In the genomic region with DNA sequence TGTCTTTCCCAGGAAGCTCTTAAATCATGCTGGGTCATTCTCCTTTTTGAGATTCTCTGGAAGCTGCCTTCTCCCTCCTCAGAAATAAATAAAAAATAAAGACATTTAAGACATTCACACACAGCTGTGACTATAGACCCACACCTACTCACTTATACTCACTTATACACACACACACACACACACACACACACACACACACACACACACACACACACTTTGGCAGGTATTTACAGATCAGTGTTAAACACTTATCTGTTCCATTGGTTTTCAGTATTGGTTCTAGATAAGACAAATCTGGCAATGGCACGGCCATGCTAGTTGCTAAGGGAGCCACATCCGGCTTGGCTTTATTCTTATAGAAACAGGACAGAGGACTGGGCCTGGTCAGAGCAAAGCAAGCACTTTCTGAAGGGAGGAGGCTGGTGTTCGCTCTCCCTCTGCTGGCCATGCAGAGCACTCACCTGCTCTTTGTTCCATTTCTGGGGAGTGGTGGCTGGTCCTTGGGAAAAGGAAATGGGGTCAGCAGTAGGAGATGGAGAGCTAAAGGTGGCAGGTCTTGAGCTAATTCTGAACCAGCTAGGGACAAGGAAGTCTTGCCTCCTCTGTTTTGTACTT, we compare ENCODE assay signal across 9 mouse cellular contexts.
DNase-seq lines count a peak whose midpoint lies in the region; ATAC-seq and TF ChIP-seq lines count a peak whose summit lies in the region.
"Had no signal": no experiment of that assay in that cellular context is flagged by ENCODE, and none has a peak within 500 bp of the region (broad histone marks: within the 10 kb centered on the region; RNA-seq: fewer than 3 reads in every experiment).

No protein-coding gene starts in this region.

- no peaks in the 10 kb centered on the region for H3K4me1 ChIP-seq in forebrain, embryonic 12.5 days
- no peaks in the 10 kb centered on the region for H3K4me1 ChIP-seq in intestine, postnatal 0 days (replicated peaks; ENCODE audit: control insufficient read depth, insufficient read depth, low read length)
- no peaks in the 10 kb centered on the region for H3K4me1 ChIP-seq in limb, embryonic 13.5 days
- H3K4me1 ChIP-seq: megakaryocyte, embryonic 14.5 days had no signal

- peak; percentile 6 for DNase-seq in heart, adult 9 months (ENCODE audit: low spot score in 2 of 2)
- no peak for DNase-seq in heart, postnatal 25 days (ENCODE audit: low spot score)
- DNase-seq in adrenal gland, postnatal 36 days = peak; percentile 59 to 66
- DNase-seq in neural tube, embryonic 10.5 days (ENCODE audit: extremely low spot score, low spot score) = peak; percentile 47
- no peak for DNase-seq in thymus, postnatal 10 days (ENCODE audit: low spot score in 2 of 2)

- 27% methylated on average over 3 of the region's 3 CpGs for WGBS in forebrain, embryonic 12.5 days
- WGBS in intestine, postnatal 0 days = 8% methylated on average over 3 of the region's 3 CpGs
- WGBS in limb, embryonic 13.5 days = 12% methylated on average over 3 of the region's 3 CpGs

- no peak overlapping the region for H3K27ac ChIP-seq in forebrain, embryonic 12.5 days
- H3K27ac ChIP-seq in intestine, postnatal 0 days (ENCODE audit: low read depth, low read length) = no peak overlapping the region
- H3K27ac ChIP-seq in limb, embryonic 13.5 days = no peak overlapping the region

- H3K36me3 ChIP-seq in forebrain, embryonic 12.5 days (replicated peaks) = no peaks in the 10 kb centered on the region
- H3K36me3 ChIP-seq in intestine, postnatal 0 days (ENCODE audit: control insufficient read depth, insufficient read depth) = no peaks in the 10 kb centered on the region
- H3K36me3 ChIP-seq in limb, embryonic 13.5 days = no peaks in the 10 kb centered on the region

- TF ChIP-seq CTCF in intestine, postnatal 0 days (IDR thresholded peaks at IDR 0.05; ENCODE audit: low read depth) = peak; percentile 83

- H3K27me3 ChIP-seq in forebrain, embryonic 12.5 days = no peaks in the 10 kb centered on the region
- no peaks in the 10 kb centered on the region for H3K27me3 ChIP-seq in intestine, postnatal 0 days (replicated peaks; ENCODE audit: control insufficient read depth, insufficient read depth, low read length)
- H3K27me3 ChIP-seq in limb, embryonic 13.5 days = no peaks in the 10 kb centered on the region
- H3K27me3 ChIP-seq: megakaryocyte, embryonic 14.5 days had no signal

- intact Hi-C loops in heart, postnatal 25 days (cut with DNase I) = loop anchor here (2.0 kb wide), 1 partner anchor 979 kb away; no protein-coding TSS in a partner anchor

- H3K4me2 ChIP-seq in forebrain, embryonic 12.5 days = no peak overlapping the region
- no peak overlapping the region for H3K4me2 ChIP-seq in intestine, postnatal 0 days (replicated peaks; ENCODE audit: low read depth)
- H3K4me2 ChIP-seq in limb, embryonic 13.5 days (replicated peaks) = no peak overlapping the region

- no peak overlapping the region for H3K4me3 ChIP-seq in forebrain, embryonic 12.5 days (replicated peaks)
- H3K4me3 ChIP-seq in intestine, postnatal 0 days (ENCODE audit: low read depth, low read length) = no peak overlapping the region
- H3K4me3 ChIP-seq in limb, embryonic 13.5 days = no peak overlapping the region
- H3K4me3 ChIP-seq: megakaryocyte, embryonic 14.5 days had no signal

- no peaks in the 10 kb centered on the region for H3K9me3 ChIP-seq in forebrain, embryonic 12.5 days
- no peaks in the 10 kb centered on the region for H3K9me3 ChIP-seq in intestine, postnatal 0 days (ENCODE audit: control insufficient read depth)
- H3K9me3 ChIP-seq in limb, embryonic 13.5 days = no peaks in the 10 kb centered on the region
- H3K9me3 ChIP-seq: megakaryocyte, embryonic 14.5 days had no signal

- ATAC-seq in forebrain, embryonic 12.5 days (ENCODE audit: low FRiP score) = peak; percentile 87
- 0 out of 2 replicates have a peak, but pooled peaks have one; percentile 31 for ATAC-seq in intestine, postnatal 0 days
- ATAC-seq in limb, embryonic 13.5 days (ENCODE audit: low FRiP score, low read depth) = peak; percentile 64

- H3K9ac ChIP-seq in forebrain, embryonic 12.5 days = no peak overlapping the region
- H3K9ac ChIP-seq in intestine, postnatal 0 days (ENCODE audit: low read depth, low read length) = no peak overlapping the region
- H3K9ac ChIP-seq in limb, embryonic 13.5 days = no peak overlapping the region

Comparison
In these comparisons a context has a peak if more than half of its experiments do, and no peak if none do; other contexts are left out.
1. DNase-seq: peak in heart, adult 9 months (2 of 2), adrenal gland, postnatal 36 days (2 of 2) and neural tube, embryonic 10.5 days (single experiment); none in heart, postnatal 25 days (single experiment) and thymus, postnatal 10 days (0 of 2).
2. ATAC-seq: peak in every context shown above with its lines; median percentile 87 in forebrain, embryonic 12.5 days; 64 in limb, embryonic 13.5 days; 31 in intestine, postnatal 0 days.